Mouse (Mus musculus) forebrain, embryonic 13.5 days (tissue): ENCODE measurements around the gene Clrn1. TPM values are rescaled to one million over a fixed set of nuclear protein-coding genes. Genes with fewer than 3 reads are reported as not detected.

Source experiments
- polyA plus RNA-seq: library from polyadenylated mRNA; unstranded; fragments of >200 nt; fragmentation: Nextera tagmentation; extraction: Ambion mirVana; gene quantifications from 2 replicates; pipeline ENCODE4 v1.2.1, GENCODE M21; 2015

Gene Clrn1
- polyA plus RNA-seq, 1 experiment from 2014 or later, result 0.37 TPM

Other genes starting within 250 kb of the Clrn1 start
- 0.09 and 0.18 TPM in 2 replicates for gene Erich6, start 248.1 kb downstream of the Clrn1 start, polyA plus RNA-seq
- 4.7 and 5.4 TPM in 2 replicates for gene Siah2, start 192.9 kb downstream of the Clrn1 start, polyA plus RNA-seq
- 0.08 and 0.10 TPM in 2 replicates for gene Mindy4b-ps, start 63.0 kb downstream of the Clrn1 start, polyA plus RNA-seq
- gene Med12l, start 120.5 kb upstream of the Clrn1 start, polyA plus RNA-seq, result 3.5 and 3.7 TPM in 2 replicates
- 1.1 and 1.7 TPM in 2 replicates for gene Gpr171, start 216.5 kb upstream of the Clrn1 start, polyA plus RNA-seq